Mouse (Mus musculus) liver (tissue): ENCODE data around the gene Wnt7a.

ENCODE experiments used
- DNase-seq: peaks from one replicate; pipeline ENCODE4 v3.0.0-alpha.2; 2020; ENCODE audit warnings: mixed read lengths

Gene Wnt7a

GRCm38 (mm10) chr6:91410961-91411368 lies at the start of gene Wnt7a:
Wnt7a (minus strand) TSS chr6:91411363.
- DNase-seq, result no peak

- no peak for DNase-seq
These were observed 48.3 kb upstream of the Wnt7a start for GRCm38 (mm10) chr6:91459471-91459870.

- DNase-seq, result no peak
These were observed 43.4 kb upstream of the Wnt7a start for GRCm38 (mm10) chr6:91454546-91454945.

GRCm38 (mm10) chr6:91452056-91452455 lies 40.9 kb upstream of the Wnt7a start:
- no peak for DNase-seq

- peak; percentile 19 for DNase-seq
These were observed 38.5 kb upstream of the Wnt7a start for GRCm38 (mm10) chr6:91449472-91450225.

GRCm38 (mm10) chr6:91445316-91445715 lies 34.2 kb upstream of the Wnt7a start:
- DNase-seq, result no peak

- peak; percentile 46 for DNase-seq
These were observed 30.0 kb upstream of the Wnt7a start for GRCm38 (mm10) chr6:91441145-91441662.

- DNase-seq, result peak; percentile 94
These were observed 29.4 kb upstream of the Wnt7a start for GRCm38 (mm10) chr6:91440474-91441144.

GRCm38 (mm10) chr6:91424151-91424550 lies 13.0 kb upstream of the Wnt7a start:
- no peak for DNase-seq

- no peak for DNase-seq
These were observed 10.5 kb upstream of the Wnt7a start for GRCm38 (mm10) chr6:91421629-91422028.

- DNase-seq, result no peak
These were observed 6.2 kb upstream of the Wnt7a start for GRCm38 (mm10) chr6:91417291-91417845.

- no peak for DNase-seq
These were observed 5.0 kb upstream of the Wnt7a start for GRCm38 (mm10) chr6:91416146-91416545.

- DNase-seq, result peak; percentile 35
These were observed 3.7 kb upstream of the Wnt7a start for GRCm38 (mm10) chr6:91414890-91415289.

GRCm38 (mm10) chr6:91411369-91411981 lies 312 bp upstream of the Wnt7a start:
- DNase-seq, result peak; percentile 55

GRCm38 (mm10) chr6:91410168-91410780 lies 889 bp downstream of the Wnt7a start:
- no peak for DNase-seq

- DNase-seq, result peak; percentile 21
These were observed 1.6 kb downstream of the Wnt7a start for GRCm38 (mm10) chr6:91409448-91410167.

- no peak for DNase-seq
These were observed 2.5 kb downstream of the Wnt7a start for GRCm38 (mm10) chr6:91408616-91409015.

GRCm38 (mm10) chr6:91401591-91401990 lies 9.6 kb downstream of the Wnt7a start:
- no peak for DNase-seq

GRCm38 (mm10) chr6:91400514-91400913 lies 10.6 kb downstream of the Wnt7a start:
- no peak for DNase-seq

GRCm38 (mm10) chr6:91392475-91393174 lies 18.5 kb downstream of the Wnt7a start:
- DNase-seq, result no peak

- no peak for DNase-seq
These were observed 22.0 kb downstream of the Wnt7a start for GRCm38 (mm10) chr6:91389141-91389540.
